Mouse (Mus musculus): ENCODE data around the gene Hes3. TPM values are rescaled to one million over a fixed set of nuclear protein-coding genes. Genes with fewer than 3 reads are reported as not detected.

Hes3 gene
- total RNA-seq, 2 experiments from 2014 or later: not detected

GRCm38 (mm10) chr4:152250615-152251014 is 40.8 kb downstream of the Hes3 start:
- DNase-seq: no peak

GRCm38 (mm10) chr4:152247195-152247594 is 44.3 kb downstream of the Hes3 start:
- DNase-seq: no peak

- DNase-seq: peak in 1 of 2 experiments; percentile 76
These were observed 45.5 kb downstream of the Hes3 start for GRCm38 (mm10) chr4:152246011-152246410.

- DNase-seq: no peak
These were observed 46.6 kb downstream of the Hes3 start for GRCm38 (mm10) chr4:152244545-152245522.

- DNase-seq: no peak
These were observed 47.5 kb downstream of the Hes3 start for GRCm38 (mm10) chr4:152243969-152244368.

GRCm38 (mm10) chr4:152243241-152243891 is 48.1 kb downstream of the Hes3 start:
- no peak for DNase-seq

- no peak for DNase-seq
These were observed 51.5 kb downstream of the Hes3 start for GRCm38 (mm10) chr4:152239974-152240373.

Other genes with a start within 250 kb of the Hes3 start
- 10 to 100 TPM; 10.9 to 15.9 TPM for gene Plekhg5, start 219.2 kb downstream of the Hes3 start, total RNA-seq (2021)
- 1 to 10 TPM; 1.4 to 1.6 TPM for gene Tnfrsf25, start 175.7 kb downstream of the Hes3 start, total RNA-seq (2021)
- 1 to 10 TPM; 2.5 to 2.7 TPM for gene Espn, start 139.3 kb downstream of the Hes3 start, total RNA-seq (2021)
- not detected for gene Hes2, start 132.8 kb downstream of the Hes3 start, total RNA-seq (2021)
- 10 to 100 TPM; 61.9 to 66.2 TPM for gene Acot7, start 113.5 kb downstream of the Hes3 start, total RNA-seq (2021)
- gene Gpr153, start 17.4 kb downstream of the Hes3 start, total RNA-seq (2021): 10 to 100 TPM in 1 of 2 experiments, 1 to 10 TPM in 1; 8.0 to 10.2 TPM
- 10 to 100 TPM; 25.7 to 32.2 TPM for gene Icmt, start 5.6 kb upstream of the Hes3 start, total RNA-seq (2021)
- 10 to 100 TPM; 38.8 to 46.0 TPM for gene Rnf207, start 27.3 kb upstream of the Hes3 start, total RNA-seq (2021)
- 100 to 1,000 TPM; 275 to 290 TPM for gene Rpl22, start 34.1 kb upstream of the Hes3 start, total RNA-seq (2021)
- under 1 TPM; 0.20 to 0.36 TPM for gene Chd5, start 47.0 kb upstream of the Hes3 start, total RNA-seq (2021)
- 1 to 10 TPM in 1 of 2 experiments, under 1 TPM in 1; 0.90 to 1.1 TPM for gene Nphp4, start 185.0 kb upstream of the Hes3 start, total RNA-seq (2021)
- 1 to 10 TPM; 2.7 to 3.3 TPM for gene Kcnab2, start 186.2 kb upstream of the Hes3 start, total RNA-seq (2021)

Measured in heart, adult 18-20 months (tissue).